Mouse (Mus musculus): ENCODE results near the gene Pbrm1. TPM values are rescaled to one million over a fixed set of nuclear protein-coding genes. Genes with fewer than 3 reads are reported as not detected.

Pbrm1 gene
- polyA plus RNA-seq, 1 experiment, result 48.8 TPM

- no peak for TF ChIP-seq POLR2A (IDR thresholded peaks at IDR 0.05; ENCODE audit: borderline replicate concordance, extremely low read depth, insufficient read depth, insufficient read length, poor library complexity, severe bottlenecking)
- TF ChIP-seq CTCF (IDR thresholded peaks at IDR 0.05; ENCODE audit: borderline replicate concordance, extremely low read depth, insufficient read depth, insufficient read length), result no peak
- DNase-seq (ENCODE audit: low read depth), result no peak
Measured at GRCm38 (mm10) chr14:31079313-31080028, 60.5 kb downstream of the Pbrm1 start.

GRCm38 (mm10) chr14:31081147-31081546 is 62.2 kb downstream of the Pbrm1 start:
- no peak for TF ChIP-seq POLR2A (IDR thresholded peaks at IDR 0.05; ENCODE audit: borderline replicate concordance, extremely low read depth, insufficient read depth, insufficient read length, poor library complexity, severe bottlenecking)
- TF ChIP-seq CTCF (IDR thresholded peaks at IDR 0.05; ENCODE audit: borderline replicate concordance, extremely low read depth, insufficient read depth, insufficient read length), result no peak
- no peak for DNase-seq (ENCODE audit: low read depth)

GRCm38 (mm10) chr14:31087433-31087832 is 68.5 kb downstream of the Pbrm1 start:
- TF ChIP-seq CTCF (IDR thresholded peaks at IDR 0.05; ENCODE audit: borderline replicate concordance, extremely low read depth, insufficient read depth, insufficient read length), result no peak
- TF ChIP-seq POLR2A (IDR thresholded peaks at IDR 0.05; ENCODE audit: borderline replicate concordance, extremely low read depth, insufficient read depth, insufficient read length, poor library complexity, severe bottlenecking), result no peak
- DNase-seq (ENCODE audit: low read depth), result no peak

GRCm38 (mm10) chr14:31088515-31088914 is 69.6 kb downstream of the Pbrm1 start:
- TF ChIP-seq POLR2A (IDR thresholded peaks at IDR 0.05; ENCODE audit: borderline replicate concordance, extremely low read depth, insufficient read depth, insufficient read length, poor library complexity, severe bottlenecking) (no peak), CTCF (IDR thresholded peaks at IDR 0.05; ENCODE audit: borderline replicate concordance, extremely low read depth, insufficient read depth, insufficient read length) (no peak)
- no peak for DNase-seq (ENCODE audit: low read depth)

GRCm38 (mm10) chr14:31089918-31090317 is 71.0 kb downstream of the Pbrm1 start:
- TF ChIP-seq CTCF (IDR thresholded peaks at IDR 0.05; ENCODE audit: borderline replicate concordance, extremely low read depth, insufficient read depth, insufficient read length) (no peak), POLR2A (IDR thresholded peaks at IDR 0.05; ENCODE audit: borderline replicate concordance, extremely low read depth, insufficient read depth, insufficient read length, poor library complexity, severe bottlenecking) (no peak)
- no peak for DNase-seq (ENCODE audit: low read depth)

GRCm38 (mm10) chr14:31105156-31105555 is 86.2 kb downstream of the Pbrm1 start:
- no peak for DNase-seq (ENCODE audit: low read depth)
- TF ChIP-seq POLR2A (IDR thresholded peaks at IDR 0.05; ENCODE audit: borderline replicate concordance, extremely low read depth, insufficient read depth, insufficient read length, poor library complexity, severe bottlenecking) (no peak), CTCF (IDR thresholded peaks at IDR 0.05; ENCODE audit: borderline replicate concordance, extremely low read depth, insufficient read depth, insufficient read length) (no peak)

- no peak for DNase-seq (ENCODE audit: low read depth)
- TF ChIP-seq POLR2A (IDR thresholded peaks at IDR 0.05; ENCODE audit: borderline replicate concordance, extremely low read depth, insufficient read depth, insufficient read length, poor library complexity, severe bottlenecking) (no peak), CTCF (IDR thresholded peaks at IDR 0.05; ENCODE audit: borderline replicate concordance, extremely low read depth, insufficient read depth, insufficient read length) (no peak)
Measured at GRCm38 (mm10) chr14:31110613-31111012, 91.7 kb downstream of the Pbrm1 start.

- DNase-seq (ENCODE audit: low read depth), result no peak
- no peak for TF ChIP-seq CTCF (IDR thresholded peaks at IDR 0.05; ENCODE audit: borderline replicate concordance, extremely low read depth, insufficient read depth, insufficient read length)
- TF ChIP-seq POLR2A (IDR thresholded peaks at IDR 0.05; ENCODE audit: borderline replicate concordance, extremely low read depth, insufficient read depth, insufficient read length, poor library complexity, severe bottlenecking), result no peak
Measured at GRCm38 (mm10) chr14:31112187-31112586, 93.2 kb downstream of the Pbrm1 start.

GRCm38 (mm10) chr14:31114011-31114410 is 95.1 kb downstream of the Pbrm1 start:
- DNase-seq (ENCODE audit: low read depth), result no peak
- TF ChIP-seq POLR2A (IDR thresholded peaks at IDR 0.05; ENCODE audit: borderline replicate concordance, extremely low read depth, insufficient read depth, insufficient read length, poor library complexity, severe bottlenecking) (no peak), CTCF (IDR thresholded peaks at IDR 0.05; ENCODE audit: borderline replicate concordance, extremely low read depth, insufficient read depth, insufficient read length) (no peak)

GRCm38 (mm10) chr14:31115522-31115921 is 96.6 kb downstream of the Pbrm1 start:
- DNase-seq (ENCODE audit: low read depth), result no peak

GRCm38 (mm10) chr14:31125106-31126075 is 106.5 kb downstream of the Pbrm1 start:
- TF ChIP-seq CTCF (IDR thresholded peaks at IDR 0.05; ENCODE audit: borderline replicate concordance, extremely low read depth, insufficient read depth, insufficient read length) (no peak), POLR2A (IDR thresholded peaks at IDR 0.05; ENCODE audit: borderline replicate concordance, extremely low read depth, insufficient read depth, insufficient read length, poor library complexity, severe bottlenecking) (no peak)

More at GRCm38 (mm10) chr14:31115522-31115921, 96.6 kb downstream of the Pbrm1 start:
- TF ChIP-seq CTCF (IDR thresholded peaks at IDR 0.05; ENCODE audit: borderline replicate concordance, extremely low read depth, insufficient read depth, insufficient read length) (no peak), POLR2A (IDR thresholded peaks at IDR 0.05; ENCODE audit: borderline replicate concordance, extremely low read depth, insufficient read depth, insufficient read length, poor library complexity, severe bottlenecking) (no peak)

More at GRCm38 (mm10) chr14:31125106-31126075, 106.5 kb downstream of the Pbrm1 start:
- DNase-seq (ENCODE audit: low read depth), result no peak

Data from brain, embryonic 14.5 days (tissue).